Mouse (Mus musculus) spleen, postnatal 14 days (tissue): Measurements from ENCODE around the gene Fxn.

Experiments used
- DNase-seq, 2 experiments: peaks; one replicate each; pipeline ENCODE4 v3.0.0; 2021 to 2022; ENCODE audit warnings: low spot score in 2 of 2

Fxn gene

DNA sequence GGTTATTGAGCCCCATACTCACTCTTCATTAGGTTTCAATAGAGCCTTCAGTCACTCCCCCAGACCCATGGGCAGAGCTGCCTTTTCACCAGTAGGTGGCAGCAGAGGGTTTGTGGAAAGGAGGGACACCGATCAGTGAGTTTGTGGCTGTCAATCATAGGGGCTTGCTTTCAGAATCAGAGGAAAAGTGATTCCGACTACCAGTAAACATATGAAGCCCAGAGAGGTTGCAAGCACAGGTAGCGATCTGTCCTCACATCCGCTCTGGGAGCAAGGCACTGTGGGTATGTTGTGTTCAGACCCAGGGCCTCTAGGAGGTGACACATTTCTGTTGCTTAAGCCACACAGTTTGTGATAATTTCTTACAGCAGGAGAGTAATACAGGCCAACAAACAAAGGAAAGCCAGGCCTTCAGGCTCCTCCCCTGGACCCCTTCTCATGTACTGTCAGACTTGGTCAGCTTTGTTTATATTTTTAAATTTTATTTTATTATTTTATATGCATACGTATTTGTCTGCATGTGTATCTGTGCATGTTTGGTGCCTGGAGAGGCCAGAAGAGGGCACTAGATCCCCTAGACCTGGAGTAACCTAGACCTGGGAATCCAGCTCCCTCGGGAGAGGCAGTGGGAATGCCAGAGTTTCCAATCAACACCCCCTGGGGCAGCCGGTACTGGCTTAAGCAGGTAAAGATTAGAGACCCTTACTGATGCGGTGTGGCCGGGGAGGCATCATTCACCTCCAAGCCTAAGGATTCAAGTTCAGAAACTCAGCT, 20.8 kb upstream of the Fxn start:
- peak; percentile 17 to 71 for DNase-seq

GRCm38 (mm10) chr19:24293537-24293936, 13.1 kb upstream of the Fxn start:
- no peak for DNase-seq

DNA sequence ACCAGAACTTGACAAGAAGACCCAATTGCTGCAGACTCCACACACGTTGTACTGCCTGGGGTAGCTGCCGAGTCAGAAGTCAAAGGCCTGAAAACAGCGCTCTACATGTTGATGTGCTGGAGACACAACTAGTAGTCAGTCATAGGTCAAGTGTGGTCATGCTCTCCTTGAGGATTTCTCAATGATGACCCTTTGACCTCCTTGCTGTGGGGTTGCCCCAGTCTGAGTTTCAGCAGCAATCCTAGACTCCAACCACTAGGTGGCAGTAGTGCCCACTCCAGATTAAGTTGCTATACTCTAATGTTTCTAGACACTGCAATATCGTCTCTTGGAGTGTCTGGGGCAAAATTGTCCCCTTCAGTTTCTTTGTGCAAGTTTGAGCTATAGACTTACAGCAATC, 3.8 kb upstream of the Fxn start:
- peak in 1 of 2 experiments; percentile 56 for DNase-seq

DNA sequence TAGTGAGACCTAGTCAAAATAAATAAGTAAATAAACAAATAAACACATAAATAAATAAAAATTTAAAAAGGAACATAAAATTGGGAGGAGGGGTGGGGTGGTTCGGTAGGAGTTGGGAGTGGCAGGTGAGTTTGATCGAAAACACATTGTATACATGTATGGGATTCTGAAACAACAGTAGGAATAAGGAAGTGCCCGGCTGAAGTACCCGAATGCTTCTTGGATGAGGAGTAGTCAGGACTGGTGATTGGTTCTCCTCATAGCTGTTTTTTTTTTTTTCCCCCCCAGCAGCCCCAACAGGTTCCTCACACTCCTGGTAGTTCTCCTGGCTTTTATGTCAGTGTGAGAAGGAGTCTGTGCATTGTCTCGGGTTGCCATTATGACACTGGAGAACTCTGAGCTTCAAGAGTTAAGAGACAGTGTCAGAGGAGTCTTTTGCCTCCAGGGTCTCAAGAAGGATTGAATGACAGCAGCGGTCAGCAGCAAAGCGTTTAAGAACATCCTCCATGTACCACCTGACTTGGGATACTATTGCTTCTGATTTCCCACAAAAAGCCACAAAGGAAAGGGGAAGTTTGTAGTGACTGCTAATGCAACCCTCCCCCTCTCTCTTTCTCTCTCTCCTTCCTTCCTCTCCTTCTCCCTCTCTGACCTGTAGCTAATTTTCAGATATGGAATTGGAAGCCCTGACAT, 1.0 kb upstream of the Fxn start:
- DNase-seq = no peak

DNA sequence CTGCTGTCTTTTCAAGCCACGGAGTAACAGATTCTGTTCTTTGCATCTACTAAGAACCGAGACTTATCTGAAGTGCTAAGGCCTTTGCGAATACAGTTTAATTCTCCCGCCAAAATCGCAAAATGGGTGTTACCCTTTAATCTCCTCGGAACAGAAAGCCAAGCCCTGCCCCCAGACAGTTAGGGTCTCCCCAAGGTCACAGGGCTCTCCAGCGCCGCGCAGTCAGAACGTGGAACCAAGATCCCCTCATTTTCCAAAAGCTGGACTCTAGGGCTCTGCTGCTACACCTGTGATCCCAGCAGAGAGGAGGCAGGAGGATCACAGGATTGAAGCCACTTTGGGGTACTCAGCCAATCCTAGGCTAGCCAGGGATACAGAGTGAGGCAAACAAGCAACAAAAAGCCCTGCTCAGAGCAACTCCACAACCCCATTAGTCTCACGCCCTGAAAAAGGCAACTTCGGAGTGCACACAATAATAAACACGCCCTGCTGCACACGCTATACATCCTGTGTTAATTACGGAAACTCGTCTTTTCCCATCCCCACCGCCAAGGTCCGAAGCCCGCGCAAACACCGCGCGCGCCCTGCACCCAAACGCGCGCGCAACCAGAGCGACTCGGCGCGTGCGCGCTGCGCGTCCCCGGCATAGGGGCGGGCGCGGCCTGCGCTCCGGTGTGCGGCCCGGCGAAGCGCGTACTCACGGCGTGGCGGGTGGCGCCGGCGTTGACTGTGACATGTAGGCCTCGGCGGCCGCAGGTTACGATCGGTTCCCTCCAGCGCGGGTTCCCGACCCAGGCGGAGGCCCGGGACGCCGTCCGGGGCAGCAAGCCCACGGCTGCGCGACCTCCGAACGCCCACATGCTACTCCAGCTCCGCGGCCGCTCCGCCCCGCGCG, 452 bp downstream of the Fxn start:
- peak; percentile 68 to 74 for DNase-seq

GRCm38 (mm10) chr19:24278859-24279258, 1.5 kb downstream of the Fxn start:
- no peak for DNase-seq

DNA sequence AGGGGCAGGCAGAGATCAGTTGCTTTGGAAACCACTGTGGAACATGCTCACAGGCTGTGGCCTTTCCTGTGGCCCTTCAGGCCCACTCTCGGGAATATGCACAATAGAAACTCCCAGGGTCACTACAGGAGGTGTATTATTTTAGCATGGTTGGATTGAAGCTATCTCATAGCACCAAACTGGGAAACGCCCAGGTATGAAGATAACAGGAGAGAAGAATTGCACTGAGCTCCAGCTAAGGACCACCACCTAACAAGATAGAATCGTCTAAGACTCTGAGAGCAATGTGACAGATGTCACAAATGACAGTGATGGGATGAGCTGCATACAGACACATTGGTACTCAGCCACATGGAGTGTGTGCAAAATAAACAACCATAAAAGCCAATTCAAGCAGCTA, 6.1 kb downstream of the Fxn start:
- DNase-seq = no peak

- peak; percentile 50 to 66 for DNase-seq
Observed at GRCm38 (mm10) chr19:24271746-24272426, 8.5 kb downstream of the Fxn start.

DNA sequence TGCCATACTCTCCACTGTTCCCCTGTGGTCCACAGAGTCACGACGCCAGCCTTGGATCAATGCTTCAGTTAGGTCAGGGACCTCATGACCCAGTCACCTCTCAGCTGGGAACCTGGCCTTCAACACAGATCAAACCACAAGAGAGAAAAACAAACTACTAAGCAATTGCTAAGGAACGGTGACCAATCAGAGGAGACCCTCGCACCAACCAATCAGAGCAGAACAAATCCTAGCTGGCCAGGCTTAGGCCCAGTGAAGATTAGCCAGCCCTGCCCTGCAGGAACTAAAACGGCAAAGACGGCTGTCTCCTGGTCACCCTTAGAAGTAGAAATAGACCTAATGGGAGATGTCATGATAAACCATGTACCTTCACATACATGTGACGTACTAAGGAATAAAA, 9.1 kb downstream of the Fxn start:
- no peak for DNase-seq

DNA sequence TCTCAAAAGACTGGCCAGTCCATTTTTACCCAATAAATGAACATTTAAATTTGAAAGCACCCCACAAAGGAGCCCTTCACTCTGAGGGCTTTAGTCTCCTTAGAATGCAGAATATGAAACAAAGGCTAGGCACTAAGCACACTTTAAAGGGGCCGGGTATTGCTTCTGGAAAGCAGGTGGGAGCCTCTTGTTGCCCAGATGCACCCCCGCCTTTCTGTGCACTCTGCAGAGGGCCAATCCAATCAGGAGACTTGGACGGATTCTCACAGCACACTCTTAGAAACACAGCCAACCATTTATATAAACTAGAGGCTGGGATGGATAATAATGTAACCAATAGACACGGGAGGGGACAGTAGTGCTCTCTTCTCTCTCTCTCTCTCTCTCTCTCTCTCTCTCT, 11.9 kb downstream of the Fxn start:
- no peak for DNase-seq

DNA sequence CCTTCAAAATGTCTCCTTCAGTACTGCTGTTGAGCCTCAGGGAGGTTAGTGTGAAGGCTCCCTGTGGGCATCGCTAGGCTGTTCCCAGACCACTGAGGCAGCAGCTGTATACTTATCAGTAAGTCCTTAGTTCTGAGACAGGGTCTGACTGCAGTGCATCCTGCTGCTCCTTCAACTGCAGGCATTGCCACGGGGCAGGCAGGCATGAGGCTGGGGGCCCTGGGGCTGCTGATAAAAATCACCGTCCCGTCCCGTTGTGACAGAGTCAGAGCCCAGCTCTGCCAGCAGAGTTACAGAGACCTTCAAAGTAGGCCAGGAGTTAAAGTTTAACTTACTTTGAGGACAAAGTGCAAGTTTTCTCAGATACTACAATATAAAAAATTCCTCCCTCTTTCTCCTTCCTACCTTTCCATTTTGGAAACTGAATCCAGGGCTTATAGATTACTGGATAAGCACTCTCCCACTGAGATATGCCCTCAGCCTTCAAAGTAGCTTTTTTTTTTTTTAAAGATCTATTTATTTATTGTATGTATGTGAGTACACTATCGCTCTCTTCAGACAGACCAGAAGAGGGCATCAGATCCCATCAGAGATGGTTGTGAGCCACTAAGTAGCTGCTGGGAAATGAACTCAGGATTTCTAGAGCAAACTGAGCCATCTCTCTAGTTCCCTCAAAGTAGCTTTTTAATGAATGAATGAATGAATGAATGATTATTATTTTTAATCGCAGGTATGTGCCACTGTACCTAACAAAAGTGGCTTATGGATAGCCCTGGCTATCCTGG, 14.2 kb downstream of the Fxn start:
- no peak for DNase-seq

DNA sequence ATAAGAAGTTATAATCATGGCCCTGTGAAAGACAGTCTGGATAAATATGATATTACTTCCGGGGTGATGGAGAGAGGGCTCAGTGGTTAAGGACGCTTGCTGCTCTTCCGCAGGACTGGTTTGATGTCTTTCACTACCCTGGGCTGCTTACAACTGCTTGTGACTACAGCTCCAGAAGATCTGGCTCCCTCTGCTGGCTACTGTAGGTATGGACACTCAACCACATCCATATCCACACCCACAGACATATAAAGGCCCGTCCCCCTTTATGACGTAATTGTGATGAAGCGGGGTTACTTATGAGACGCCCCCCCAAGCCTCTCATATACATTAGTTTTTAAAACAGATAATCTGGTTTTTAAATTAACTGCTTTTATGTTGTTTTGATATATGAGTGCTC, 15.4 kb downstream of the Fxn start:
- DNase-seq = peak; percentile 55 to 73

GRCm38 (mm10) chr19:24262736-24263135, 17.7 kb downstream of the Fxn start:
- no peak for DNase-seq

DNA sequence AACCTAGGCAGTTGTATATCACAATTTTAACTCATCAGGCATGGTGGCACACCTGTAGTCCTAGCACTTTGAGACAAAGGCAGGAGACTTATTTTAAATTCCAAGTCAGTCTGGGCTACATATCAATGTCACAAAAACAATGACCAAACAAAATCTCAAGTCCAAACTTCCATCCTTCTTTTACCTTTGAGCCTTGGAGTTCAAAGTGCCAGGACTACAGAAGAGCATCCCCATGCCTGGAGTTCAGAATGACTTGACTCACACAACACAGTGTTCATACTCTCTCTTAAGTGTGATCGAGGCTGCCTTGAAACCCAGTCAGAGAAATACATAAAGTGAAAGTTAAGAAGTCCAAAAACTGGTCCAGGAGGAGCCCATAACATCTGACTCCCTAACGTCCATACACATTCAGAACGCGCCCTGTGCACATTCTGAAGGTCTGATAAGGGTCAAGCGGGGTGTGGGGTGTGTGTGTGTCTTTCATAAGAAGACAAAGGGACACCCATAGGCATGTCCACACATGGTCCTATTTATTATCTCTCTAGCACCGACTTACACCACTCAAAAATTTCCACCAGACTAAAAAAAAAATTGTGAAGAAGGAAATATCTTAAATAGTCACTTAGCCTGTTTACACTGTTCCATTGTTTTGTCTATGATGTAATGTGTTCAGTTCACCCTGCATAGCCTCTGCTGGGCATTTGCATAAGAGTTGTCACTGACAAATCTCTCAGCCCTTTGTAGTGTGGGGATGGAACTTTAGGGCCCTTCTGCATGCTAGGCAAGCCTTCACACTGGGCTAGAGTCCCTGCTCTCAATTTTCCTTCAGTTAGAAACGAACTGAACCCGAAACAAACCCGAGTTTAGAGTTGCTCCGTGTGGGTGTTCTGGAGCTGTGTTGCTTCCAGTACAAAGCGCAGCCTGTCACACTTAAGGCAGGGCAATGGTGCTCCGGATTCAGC, 20.7 kb downstream of the Fxn start:
- DNase-seq = no peak

DNA sequence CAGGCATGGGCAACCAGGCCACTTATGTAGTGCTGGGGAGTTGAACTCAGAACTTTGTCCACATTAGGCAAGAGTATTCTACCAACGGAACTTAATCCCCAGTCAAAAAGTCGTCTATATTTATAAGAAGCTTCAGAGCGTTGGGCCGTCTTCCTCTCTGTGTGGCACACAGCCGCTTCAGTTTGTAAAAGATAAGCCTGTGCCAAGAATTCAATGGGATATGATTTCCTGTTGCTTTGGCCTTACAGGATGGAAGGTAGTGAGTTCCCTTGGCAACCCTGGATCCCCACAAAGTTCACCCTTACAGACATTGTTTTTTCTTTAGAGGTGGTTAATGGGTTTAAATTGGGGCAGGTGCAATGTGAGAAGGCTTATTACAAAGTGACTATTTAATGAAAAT, 22.0 kb downstream of the Fxn start:
- no peak for DNase-seq

DNA sequence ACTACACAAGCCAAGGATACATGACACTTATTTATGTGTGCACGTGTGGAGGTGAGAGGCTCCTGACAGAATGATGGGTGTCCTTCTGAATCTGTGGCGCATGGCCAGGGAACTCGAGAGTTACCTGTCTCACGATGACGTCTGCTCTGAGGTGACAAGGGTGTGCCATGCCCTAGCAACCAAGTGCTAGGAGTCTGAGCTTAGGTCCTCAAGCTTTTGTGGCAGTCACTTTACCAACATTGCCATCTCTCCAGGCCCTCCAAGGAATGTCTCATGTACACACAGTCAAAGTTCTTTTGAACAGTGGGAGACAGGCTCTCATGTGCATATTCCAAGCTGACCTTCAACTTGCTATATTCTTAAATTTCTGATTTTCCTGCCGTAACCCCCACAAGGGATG, 22.4 kb downstream of the Fxn start:
- DNase-seq = no peak

DNA sequence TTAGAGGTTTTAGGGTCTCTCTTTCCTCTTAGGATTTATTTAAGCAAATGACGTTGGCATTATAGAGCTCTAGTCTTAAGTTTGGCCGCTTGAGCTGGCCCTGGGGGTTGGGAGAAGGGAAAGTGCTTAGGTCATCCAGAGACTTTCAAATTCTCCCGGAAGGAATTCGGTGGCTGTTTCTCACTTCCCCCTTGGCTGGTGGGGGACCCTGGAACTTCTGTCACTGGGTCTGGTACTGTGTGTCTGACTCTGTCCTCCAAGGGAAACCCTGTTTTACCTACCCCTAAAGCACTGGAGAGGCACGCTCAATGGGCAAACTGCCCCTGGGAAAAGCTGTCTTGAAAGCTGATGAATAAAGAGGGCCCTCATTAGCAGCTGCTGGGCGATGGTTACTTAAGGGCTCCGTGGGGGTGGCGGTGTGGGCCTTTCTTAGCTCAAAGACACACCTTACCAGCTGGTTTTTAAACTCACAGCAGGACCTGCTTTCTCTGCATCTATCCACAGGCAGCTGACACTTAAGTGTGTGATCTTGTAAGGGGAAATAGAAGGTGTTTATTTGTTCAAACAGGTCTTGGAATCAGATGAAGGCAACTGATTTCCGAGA, 26.6 kb downstream of the Fxn start:
- no peak for DNase-seq

- DNase-seq = no peak
Observed at GRCm38 (mm10) chr19:24251869-24252268, 28.5 kb downstream of the Fxn start.

GRCm38 (mm10) chr19:24243340-24243739, 37.1 kb downstream of the Fxn start:
- DNase-seq = no peak
